Comparison of ENCODE assay signal across 15 mouse cellular contexts in genomic region chr13:26119363-26119762, GRCm38 (mm10).
DNase-seq lines count a peak whose midpoint lies in the region; ATAC-seq lines count a peak whose summit lies in the region.
"Had no signal": no experiment of that assay in that cellular context is flagged by ENCODE, and none has a peak within 500 bp of the region (broad histone marks: within the 10 kb centered on the region; RNA-seq: fewer than 3 reads in every experiment).

No protein-coding gene starts in this region.

- peak; percentile 23 to 30 for DNase-seq in right cerebral cortex, postnatal 10 days (ENCODE audit: low spot score in 2 of 2)
- no peak for DNase-seq in right cerebral cortex, postnatal 14 days
- DNase-seq in hindbrain, embryonic 10.5 days (ENCODE audit: low spot score), result peak; percentile 31
- DNase-seq in natural killer cell, adult 2 months (ENCODE audit: low spot score in 2 of 2), result no peak
- DNase-seq in heart, adult 9 months (ENCODE audit: low spot score in 2 of 2), result no peak
- DNase-seq in urinary bladder, adult 18-20 months (ENCODE audit: low spot score in 2 of 2), result no peak
- DNase-seq in cerebellum, adult 9-11 months, result no peak
- DNase-seq: adrenal gland, postnatal 10 days; cerebellum, adult 11-12 months; gastrocnemius, postnatal 10 days; kidney, adult 9 months; lung, postnatal 4 days; thymus, adult 18-20 months had no signal

- H3K27ac ChIP-seq in hindbrain, embryonic 10.5 days, result peak overlapping the region; percentile 29; the same call in 1 of the 2 replicates
- H3K27ac ChIP-seq in midbrain, embryonic 13.5 days, result peak overlapping the region; percentile 77

- H3K4me1 ChIP-seq in hindbrain, embryonic 10.5 days (replicated peaks), result peaks cover 8% of the 10 kb centered on the region
- H3K4me1 ChIP-seq in midbrain, embryonic 13.5 days (replicated peaks), result peaks cover 6% of the 10 kb centered on the region; the same call in 1 of the 2 replicates

- H3K4me2 ChIP-seq in midbrain, embryonic 13.5 days (replicated peaks), result no peak overlapping the region
- H3K4me2 ChIP-seq: liver, embryonic 11.5 days had no signal

- no peaks in the 10 kb centered on the region for H3K36me3 ChIP-seq in hindbrain, embryonic 10.5 days
- H3K36me3 ChIP-seq in midbrain, embryonic 13.5 days, result no peaks in the 10 kb centered on the region

- no peaks in the 10 kb centered on the region for H3K9me3 ChIP-seq in hindbrain, embryonic 10.5 days
- H3K9me3 ChIP-seq in midbrain, embryonic 13.5 days, result no peaks in the 10 kb centered on the region

- H3K4me3 ChIP-seq in hindbrain, embryonic 10.5 days, result no peak overlapping the region
- H3K4me3 ChIP-seq in midbrain, embryonic 13.5 days (replicated peaks), result no peak overlapping the region

- WGBS in hindbrain, embryonic 10.5 days, result 13% methylated on average over 1 of the region's 1 CpGs
- WGBS in midbrain, embryonic 13.5 days, result 0% methylated on average over 1 of the region's 1 CpGs

- no peaks in the 10 kb centered on the region for H3K27me3 ChIP-seq in hindbrain, embryonic 10.5 days (ENCODE audit: insufficient read depth, poor library complexity, severe bottlenecking)
- no peaks in the 10 kb centered on the region for H3K27me3 ChIP-seq in midbrain, embryonic 13.5 days

- peak; percentile 97 for ATAC-seq in midbrain, embryonic 13.5 days

- H3K9ac ChIP-seq in midbrain, embryonic 13.5 days (replicated peaks), result no peak overlapping the region

Comparison
In these comparisons a context has a peak if more than half of its experiments do, and no peak if none do; other contexts are left out.
1. DNase-seq: peak in right cerebral cortex, postnatal 10 days (2 of 2) and hindbrain, embryonic 10.5 days (single experiment); none in right cerebral cortex, postnatal 14 days (single experiment), natural killer cell, adult 2 months (0 of 2), heart, adult 9 months (0 of 2), urinary bladder, adult 18-20 months (0 of 2) and cerebellum, adult 9-11 months (single experiment).